Mouse (Mus musculus) liver, embryonic 14.5 days (tissue): ENCODE measurements around the gene Pkd1.

Experiments used
- CTCF ChIP-seq: IDR thresholded peaks from 2 replicates; pipeline ENCODE4 v1.5.1; 2016; ENCODE audit warnings: antibody characterized with exemption, low read depth, control low read depth
- EP300 ChIP-seq: IDR thresholded peaks from 2 replicates; pipeline ENCODE4 v1.6.1; 2016; ENCODE audit warnings: antibody characterized with exemption, low read depth

DNA sequence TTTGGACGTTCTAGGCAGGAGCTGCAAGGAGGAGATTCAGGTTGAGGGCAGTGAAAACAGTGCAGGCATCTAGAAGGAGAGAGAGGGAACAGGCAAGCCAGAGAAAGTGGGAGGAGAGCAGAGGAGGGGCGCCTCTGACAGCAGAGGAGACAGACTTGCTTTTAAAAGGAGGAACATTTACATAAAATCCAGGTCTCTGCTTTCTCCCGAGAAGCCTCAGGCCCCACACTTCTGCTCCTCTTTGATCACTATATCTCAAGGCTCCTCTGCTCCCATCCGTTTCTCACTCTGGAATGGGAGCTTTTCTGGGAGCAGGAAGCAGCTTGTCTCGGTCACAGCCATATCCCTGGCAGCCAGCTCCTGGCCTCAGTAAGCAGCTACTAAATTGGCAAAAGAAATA lies 14.3 kb upstream of the Pkd1 start:
- TF ChIP-seq CTCF (no peak), EP300 (no peak)
